Mouse (Mus musculus) cerebellum, adult (tissue): ENCODE data around the gene Mpped2.

Source experiments
- ATAC-seq: cut with Nextera tagmentation; 2 replicates; pipeline ENCODE4 v1.9.2; 2017; ENCODE audit warnings: mild to moderate bottlenecking, moderate library complexity, mixed read lengths; ENCODE audit not compliant: insufficient number of reproducible peaks, low FRiP score, low TSS enrichment

The Mpped2 gene

GRCm38 (mm10) chr2:106744086-106744485 lies 51.0 kb downstream of the Mpped2 start:
- ATAC-seq = no peak

GRCm38 (mm10) chr2:106744601-106745000 lies 51.5 kb downstream of the Mpped2 start:
- no peak for ATAC-seq

GRCm38 (mm10) chr2:106745364-106745763 lies 52.3 kb downstream of the Mpped2 start:
- no peak for ATAC-seq

GRCm38 (mm10) chr2:106746211-106746610 lies 53.1 kb downstream of the Mpped2 start:
- no peak for ATAC-seq

GRCm38 (mm10) chr2:106746905-106747304 lies 53.8 kb downstream of the Mpped2 start:
- ATAC-seq = no peak

GRCm38 (mm10) chr2:106747342-106747741 lies 54.3 kb downstream of the Mpped2 start:
- ATAC-seq = no peak

- ATAC-seq = no peak
Observed at GRCm38 (mm10) chr2:106750878-106751277, 57.8 kb downstream of the Mpped2 start.

- no peak for ATAC-seq
Observed at GRCm38 (mm10) chr2:106753703-106754102, 60.6 kb downstream of the Mpped2 start.

GRCm38 (mm10) chr2:106754696-106755095 lies 61.6 kb downstream of the Mpped2 start:
- no peak for ATAC-seq

GRCm38 (mm10) chr2:106756354-106757103 lies 63.5 kb downstream of the Mpped2 start:
- no peak for ATAC-seq

- ATAC-seq = no peak
Observed at GRCm38 (mm10) chr2:106762920-106763319, 69.9 kb downstream of the Mpped2 start.

- no peak for ATAC-seq
Observed at GRCm38 (mm10) chr2:106769236-106769635, 76.2 kb downstream of the Mpped2 start.

GRCm38 (mm10) chr2:106772643-106773042 lies 79.6 kb downstream of the Mpped2 start:
- no peak for ATAC-seq

GRCm38 (mm10) chr2:106774251-106775196 lies 81.5 kb downstream of the Mpped2 start:
- ATAC-seq = no peak

GRCm38 (mm10) chr2:106775994-106776393 lies 82.9 kb downstream of the Mpped2 start:
- ATAC-seq = no peak

- no peak for ATAC-seq
Observed at GRCm38 (mm10) chr2:106778861-106779516, 85.9 kb downstream of the Mpped2 start.

GRCm38 (mm10) chr2:106781181-106782179 lies 88.4 kb downstream of the Mpped2 start:
- ATAC-seq = no peak

GRCm38 (mm10) chr2:106783311-106783710 lies 90.2 kb downstream of the Mpped2 start:
- no peak for ATAC-seq

- ATAC-seq = no peak
Observed at GRCm38 (mm10) chr2:106788055-106788454, 95.0 kb downstream of the Mpped2 start.

- no peak for ATAC-seq
Observed at GRCm38 (mm10) chr2:106788573-106788972, 95.5 kb downstream of the Mpped2 start.
